Mouse (Mus musculus) urinary bladder, postnatal 10 days (tissue): ENCODE data around the gene Spaar.

Experiments used
- DNase-seq: peaks from one replicate; pipeline ENCODE4 v3.0.0; 2022; ENCODE audit warnings: low spot score

Gene Spaar

GRCm38 (mm10) chr4:43729794-43730550, at the start of gene Spaar:
Gene Spaar, plus strand, starts transcription at chr4:43730034.
- DNase-seq, result no peak

GRCm38 (mm10) chr4:43690021-43690420, 39.8 kb upstream of the Spaar start:
- no peak for DNase-seq

GRCm38 (mm10) chr4:43691026-43691425, 38.8 kb upstream of the Spaar start:
- DNase-seq, result no peak

- DNase-seq, result no peak
Observed at GRCm38 (mm10) chr4:43693806-43694241, 36.0 kb upstream of the Spaar start.

GRCm38 (mm10) chr4:43694439-43695248, 35.2 kb upstream of the Spaar start:
- DNase-seq, result no peak

- no peak for DNase-seq
Observed at GRCm38 (mm10) chr4:43695249-43695671, 34.6 kb upstream of the Spaar start.

- DNase-seq, result no peak
Observed at GRCm38 (mm10) chr4:43696561-43696960, 33.3 kb upstream of the Spaar start.

- DNase-seq, result no peak
Observed at GRCm38 (mm10) chr4:43700707-43701106, 29.1 kb upstream of the Spaar start, which contains the start of gene Olfr70. Gene Olfr70, minus strand, starts transcription at chr4:43700807.

GRCm38 (mm10) chr4:43703439-43703838, 26.4 kb upstream of the Spaar start:
- no peak for DNase-seq

GRCm38 (mm10) chr4:43703851-43704250, 26.0 kb upstream of the Spaar start:
- no peak for DNase-seq

GRCm38 (mm10) chr4:43705991-43706390, 23.8 kb upstream of the Spaar start:
- no peak for DNase-seq

- no peak for DNase-seq
Observed at GRCm38 (mm10) chr4:43709869-43710268, 20.0 kb upstream of the Spaar start, which contains the start of gene Olfr71. Gene Olfr71, minus strand, starts transcription at chr4:43710255.

- DNase-seq, result peak; percentile 45
Observed at GRCm38 (mm10) chr4:43711821-43712220, 18.0 kb upstream of the Spaar start.

- no peak for DNase-seq
Observed at GRCm38 (mm10) chr4:43713652-43714219, 16.1 kb upstream of the Spaar start.

- no peak for DNase-seq
Observed at GRCm38 (mm10) chr4:43720491-43721228, 9.2 kb upstream of the Spaar start.

GRCm38 (mm10) chr4:43722191-43722590, 7.6 kb upstream of the Spaar start:
- DNase-seq, result no peak

- no peak for DNase-seq
Observed at GRCm38 (mm10) chr4:43724764-43725163, 5.1 kb upstream of the Spaar start.

- no peak for DNase-seq
Observed at GRCm38 (mm10) chr4:43726228-43726993, 3.4 kb upstream of the Spaar start.

GRCm38 (mm10) chr4:43726995-43727394, 2.8 kb upstream of the Spaar start, which contains the start of gene Hrct1:
Gene Hrct1, plus strand, starts transcription at chr4:43727188.
- DNase-seq, result peak; percentile 37

- no peak for DNase-seq
Observed at GRCm38 (mm10) chr4:43727718-43728575, 1.9 kb upstream of the Spaar start.
